Mouse (Mus musculus): ENCODE measurements around the gene Plekhg5. TPM values are rescaled to one million over a fixed set of nuclear protein-coding genes. Genes with fewer than 3 reads are reported as not detected.

Gene Plekhg5
- polyA plus RNA-seq, 1 experiment, result 3.0 TPM

GRCm38 (mm10) chr4:152107971-152108509, 35.7 kb downstream of the Plekhg5 start:
- no peaks in the 10 kb centered on the region for H3K4me1 ChIP-seq (ENCODE audit: control insufficient read depth, insufficient read depth, low read length)
- H3K4me3 ChIP-seq (ENCODE audit: insufficient read depth, low read length), result no peak overlapping the region
- TF ChIP-seq POLR2A (IDR thresholded peaks at IDR 0.05; ENCODE audit: borderline replicate concordance, low read depth, low read length), result no peak
- no peak overlapping the region for H3K27ac ChIP-seq (ENCODE audit: insufficient read depth, low read depth, low read length)

- Histone ChIP-seq H3K27ac (ENCODE audit: insufficient read depth, low read depth, low read length) (no peak overlapping the region), H3K4me3 (ENCODE audit: insufficient read depth, low read length) (no peak overlapping the region), H3K4me1 (ENCODE audit: control insufficient read depth, insufficient read depth, low read length) (no peaks in the 10 kb centered on the region)
- no peak for TF ChIP-seq POLR2A (IDR thresholded peaks at IDR 0.05; ENCODE audit: borderline replicate concordance, low read depth, low read length)
- TF ChIP-seq CTCF (IDR thresholded peaks at IDR 0.05; ENCODE audit: low read depth, low read length), result no peak
These were observed 36.4 kb downstream of the Plekhg5 start for GRCm38 (mm10) chr4:152108673-152109072.

- no peak for TF ChIP-seq POLR2A (IDR thresholded peaks at IDR 0.05; ENCODE audit: borderline replicate concordance, low read depth, low read length)
- no peak for TF ChIP-seq CTCF (IDR thresholded peaks at IDR 0.05; ENCODE audit: low read depth, low read length)
- H3K27ac ChIP-seq (ENCODE audit: insufficient read depth, low read depth, low read length), result no peak overlapping the region
- no peaks in the 10 kb centered on the region for H3K4me1 ChIP-seq (ENCODE audit: control insufficient read depth, insufficient read depth, low read length)
These were observed 37.2 kb downstream of the Plekhg5 start for GRCm38 (mm10) chr4:152109509-152109908.

DNA sequence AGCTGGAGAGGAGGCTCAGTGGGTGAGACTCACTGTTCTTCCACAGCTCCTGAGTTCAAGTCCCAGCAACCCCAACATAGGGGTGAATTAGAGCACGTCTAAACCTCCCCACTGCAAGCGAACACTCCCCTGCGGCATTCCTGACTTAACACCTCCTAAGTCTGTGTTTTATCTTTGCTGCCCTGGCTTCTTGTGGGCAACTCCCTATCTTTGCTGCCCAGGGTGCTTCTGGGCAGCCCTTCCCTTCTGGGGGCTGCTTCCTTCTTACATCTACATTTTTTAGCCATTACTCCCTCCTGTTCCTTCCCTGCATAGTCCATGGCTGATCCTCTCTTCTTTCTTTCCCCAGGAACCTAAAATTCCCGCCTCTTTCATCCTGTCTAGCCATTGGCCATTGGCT, 38.4 kb downstream of the Plekhg5 start:
- Histone ChIP-seq H3K4me1 (ENCODE audit: control insufficient read depth, insufficient read depth, low read length) (no peaks in the 10 kb centered on the region), H3K27ac (ENCODE audit: insufficient read depth, low read depth, low read length) (no peak overlapping the region), H3K4me3 (ENCODE audit: insufficient read depth, low read length) (no peak overlapping the region)
- no peak for TF ChIP-seq CTCF (IDR thresholded peaks at IDR 0.05; ENCODE audit: low read depth, low read length)
- no peak for TF ChIP-seq POLR2A (IDR thresholded peaks at IDR 0.05; ENCODE audit: borderline replicate concordance, low read depth, low read length)

More at GRCm38 (mm10) chr4:152109509-152109908, 37.2 kb downstream of the Plekhg5 start:
- H3K4me3 ChIP-seq (ENCODE audit: insufficient read depth, low read length), result no peak overlapping the region

- H3K27ac ChIP-seq (ENCODE audit: insufficient read depth, low read depth, low read length), result no peak overlapping the region
- no peak overlapping the region for H3K4me3 ChIP-seq (ENCODE audit: insufficient read depth, low read length)
- no peaks in the 10 kb centered on the region for H3K4me1 ChIP-seq (ENCODE audit: control insufficient read depth, insufficient read depth, low read length)
- TF ChIP-seq CTCF (IDR thresholded peaks at IDR 0.05; ENCODE audit: low read depth, low read length) (no peak), POLR2A (IDR thresholded peaks at IDR 0.05; ENCODE audit: borderline replicate concordance, low read depth, low read length) (no peak)
These were observed 40.0 kb downstream of the Plekhg5 start for GRCm38 (mm10) chr4:152112329-152112728.

GRCm38 (mm10) chr4:152114080-152114479, 41.8 kb downstream of the Plekhg5 start:
- Histone ChIP-seq H3K27ac (ENCODE audit: insufficient read depth, low read depth, low read length) (no peak overlapping the region), H3K4me1 (ENCODE audit: control insufficient read depth, insufficient read depth, low read length) (no peaks in the 10 kb centered on the region), H3K4me3 (ENCODE audit: insufficient read depth, low read length) (no peak overlapping the region)
- no peak for TF ChIP-seq POLR2A (IDR thresholded peaks at IDR 0.05; ENCODE audit: borderline replicate concordance, low read depth, low read length)
- no peak for TF ChIP-seq CTCF (IDR thresholded peaks at IDR 0.05; ENCODE audit: low read depth, low read length)

DNA sequence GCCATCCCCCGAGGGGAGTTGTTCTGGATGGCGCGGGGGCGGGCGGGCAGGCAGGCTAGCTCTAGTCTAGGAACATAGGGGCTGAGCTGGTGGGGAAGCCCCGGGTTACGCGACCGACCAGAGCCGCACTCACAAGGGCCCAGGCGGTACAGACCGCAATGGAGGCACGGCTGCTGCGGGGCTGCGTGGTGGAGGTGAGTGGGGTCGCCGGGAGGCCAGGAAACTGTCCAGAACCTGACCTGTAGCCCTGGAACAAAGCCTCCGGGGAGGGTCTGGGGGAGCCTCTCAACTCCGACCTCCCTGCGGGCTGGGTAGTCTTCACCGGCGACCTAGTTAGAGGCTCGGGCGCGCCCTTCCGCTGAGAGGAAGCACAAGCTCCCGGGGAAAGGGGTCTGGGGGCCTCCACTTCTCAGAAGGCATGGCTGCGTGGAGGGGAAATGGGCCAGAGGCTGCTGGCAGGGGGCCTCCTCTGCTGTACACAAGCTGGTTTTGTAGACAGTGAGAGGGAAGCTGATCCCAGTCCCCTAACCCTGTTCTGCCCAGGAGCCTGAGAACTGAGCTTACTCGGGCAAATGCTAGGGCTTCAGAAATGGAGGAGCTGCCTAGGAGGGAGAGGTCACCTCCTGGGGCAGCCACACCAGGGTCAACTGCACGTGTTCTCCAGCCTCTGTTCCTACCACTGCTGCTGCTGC, 43.8 kb downstream of the Plekhg5 start, which contains the start of gene Tnfrsf25:
Tnfrsf25 (plus strand) TSS at position 14 of the 692 bp plus-strand sequence.
- Histone ChIP-seq H3K27ac (ENCODE audit: insufficient read depth, low read depth, low read length) (no peak within 1 kb of the TSS), H3K4me1 (ENCODE audit: control insufficient read depth, insufficient read depth, low read length) (no peaks in the 10 kb centered on the region), H3K4me3 (ENCODE audit: insufficient read depth, low read length) (no peak within 1 kb of the TSS)
- TF ChIP-seq POLR2A (IDR thresholded peaks at IDR 0.05; ENCODE audit: borderline replicate concordance, low read depth, low read length), result no peak
- no peak for TF ChIP-seq CTCF (IDR thresholded peaks at IDR 0.05; ENCODE audit: low read depth, low read length)

DNA sequence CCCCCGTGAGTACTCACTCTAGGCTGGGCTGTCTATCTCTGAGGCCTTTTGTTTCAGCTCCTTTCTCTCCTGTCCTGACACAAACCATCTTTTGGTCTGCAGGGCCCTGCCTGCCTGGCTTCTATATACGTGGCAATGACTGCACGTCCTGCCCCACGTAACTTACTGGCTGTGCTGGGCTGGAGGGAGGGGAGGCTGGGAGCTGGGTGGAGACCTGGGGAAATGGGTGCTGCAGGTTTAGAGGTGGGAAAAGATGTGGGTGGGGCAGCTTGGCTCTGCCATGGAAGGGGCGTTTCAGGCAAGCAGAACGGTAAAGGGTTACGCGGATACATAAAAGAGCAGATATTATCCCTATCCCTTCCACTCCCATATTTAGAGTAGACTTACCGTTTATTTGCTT, 45.2 kb downstream of the Plekhg5 start:
- Histone ChIP-seq H3K4me1 (ENCODE audit: control insufficient read depth, insufficient read depth, low read length) (no peaks in the 10 kb centered on the region), H3K27ac (ENCODE audit: insufficient read depth, low read depth, low read length) (no peak overlapping the region), H3K4me3 (ENCODE audit: insufficient read depth, low read length) (no peak overlapping the region)
- TF ChIP-seq POLR2A (IDR thresholded peaks at IDR 0.05; ENCODE audit: borderline replicate concordance, low read depth, low read length) (no peak), CTCF (IDR thresholded peaks at IDR 0.05; ENCODE audit: low read depth, low read length) (no peak)

DNA sequence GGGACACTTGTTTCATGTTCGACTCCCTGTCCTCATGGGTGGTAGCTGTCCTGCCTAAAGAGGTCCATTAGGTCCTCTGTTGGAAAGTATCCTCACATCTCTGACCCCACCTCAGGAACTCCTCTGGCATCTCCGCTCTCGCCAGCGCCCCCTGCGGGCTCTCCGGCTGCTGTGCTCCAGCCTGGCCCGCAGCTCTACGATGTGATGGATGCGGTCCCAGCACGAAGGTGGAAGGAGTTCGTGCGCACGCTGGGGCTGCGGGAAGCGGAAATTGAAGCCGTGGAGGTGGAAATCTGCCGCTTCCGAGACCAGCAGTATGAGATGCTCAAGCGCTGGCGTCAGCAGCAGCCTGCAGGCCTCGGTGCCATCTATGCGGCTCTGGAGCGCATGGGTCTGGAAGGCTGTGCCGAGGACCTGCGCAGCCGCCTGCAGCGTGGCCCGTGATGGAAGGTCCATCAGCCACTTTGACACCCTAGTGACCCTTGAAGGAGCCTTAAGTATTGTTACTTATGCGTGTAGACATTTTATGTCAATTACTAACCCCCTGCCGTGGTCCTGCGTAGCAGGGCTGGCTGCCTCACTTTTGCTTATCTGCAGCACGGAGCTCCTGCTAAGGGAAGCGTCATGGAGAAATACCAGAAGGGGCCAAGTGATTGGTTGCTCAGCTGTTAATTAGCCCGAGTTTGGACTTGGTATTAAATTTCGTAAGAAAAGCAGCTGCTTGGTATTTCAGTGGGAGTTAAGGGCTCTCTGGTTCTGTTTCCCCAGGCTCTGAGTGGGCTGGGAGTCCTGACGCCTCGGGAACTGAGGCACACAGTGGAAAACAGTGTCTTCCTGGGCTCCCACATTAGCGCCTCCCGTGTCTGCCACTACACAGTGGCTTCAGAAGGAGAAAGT, 47.3 kb downstream of the Plekhg5 start:
- Histone ChIP-seq H3K4me3 (ENCODE audit: insufficient read depth, low read length) (no peak overlapping the region), H3K27ac (ENCODE audit: insufficient read depth, low read depth, low read length) (no peak overlapping the region), H3K4me1 (ENCODE audit: control insufficient read depth, insufficient read depth, low read length) (peaks cover 6% of the 10 kb centered on the region)
- TF ChIP-seq CTCF (IDR thresholded peaks at IDR 0.05; ENCODE audit: low read depth, low read length), result no peak
- TF ChIP-seq POLR2A (IDR thresholded peaks at IDR 0.05; ENCODE audit: borderline replicate concordance, low read depth, low read length), result no peak
